Mouse (Mus musculus) megakaryocyte, adult 5-6 weeks (primary cell): Measurements from ENCODE around the gene Ddx4. TPM values are rescaled to one million over a fixed set of nuclear protein-coding genes. Genes with fewer than 3 reads are reported as not detected.

Experiments
- ATAC-seq: 2 replicates; pipeline ENCODE4 v1.8.0; 2016; ENCODE audit warnings: mild to moderate bottlenecking, inconsistent platforms; ENCODE audit not compliant: poor library complexity, severe bottlenecking
- total RNA-seq, 2 experiments: library from RNA; stranded (forward) in 1 of 2; stranded (reverse) in 1 of 2; fragments of 153-499, 151-499 nt in 1 of 2; fragments of 221-1000, 200-1000 nt in 1 of 2; gene quantifications; 2 replicates each; pipeline versions ENCODE4 v1.2.3 to v1.2.4; 2015 to 2017

Ddx4 gene
- total RNA-seq (2015) (0.39 TPM in 1 of 2 replicates, not detected in the other), total RNA-seq (2017) (0.29 TPM in 1 of 2 replicates, not detected in the other)

DNA sequence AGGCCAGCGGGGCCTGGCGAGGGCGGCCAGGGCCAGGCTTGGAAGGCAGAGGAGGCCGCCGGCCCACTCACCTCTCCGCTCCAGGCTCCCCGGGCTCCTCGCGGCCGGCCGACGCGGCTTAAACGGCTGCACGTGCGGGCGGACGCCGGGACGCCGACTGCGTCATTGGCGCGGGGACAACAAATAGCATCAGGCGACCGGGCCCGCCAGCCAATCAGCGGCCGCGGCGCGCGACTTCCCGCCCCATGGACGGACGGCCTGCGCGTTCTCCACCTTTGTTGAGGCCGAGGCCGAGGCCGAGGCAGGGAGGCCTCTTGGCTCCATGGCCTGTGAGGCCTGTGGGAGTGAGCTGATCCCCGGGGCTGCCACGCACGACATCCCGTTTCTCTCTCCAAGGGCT is at the start of gene Ddx4:
Gene Ddx4 (minus strand): TSS at position 271 of the 400 bp plus-strand sequence.
- no peak for ATAC-seq

- ATAC-seq = no peak
Measured at GRCm38 (mm10) chr13:112701256-112701655, 49.0 kb upstream of the Ddx4 start.

DNA sequence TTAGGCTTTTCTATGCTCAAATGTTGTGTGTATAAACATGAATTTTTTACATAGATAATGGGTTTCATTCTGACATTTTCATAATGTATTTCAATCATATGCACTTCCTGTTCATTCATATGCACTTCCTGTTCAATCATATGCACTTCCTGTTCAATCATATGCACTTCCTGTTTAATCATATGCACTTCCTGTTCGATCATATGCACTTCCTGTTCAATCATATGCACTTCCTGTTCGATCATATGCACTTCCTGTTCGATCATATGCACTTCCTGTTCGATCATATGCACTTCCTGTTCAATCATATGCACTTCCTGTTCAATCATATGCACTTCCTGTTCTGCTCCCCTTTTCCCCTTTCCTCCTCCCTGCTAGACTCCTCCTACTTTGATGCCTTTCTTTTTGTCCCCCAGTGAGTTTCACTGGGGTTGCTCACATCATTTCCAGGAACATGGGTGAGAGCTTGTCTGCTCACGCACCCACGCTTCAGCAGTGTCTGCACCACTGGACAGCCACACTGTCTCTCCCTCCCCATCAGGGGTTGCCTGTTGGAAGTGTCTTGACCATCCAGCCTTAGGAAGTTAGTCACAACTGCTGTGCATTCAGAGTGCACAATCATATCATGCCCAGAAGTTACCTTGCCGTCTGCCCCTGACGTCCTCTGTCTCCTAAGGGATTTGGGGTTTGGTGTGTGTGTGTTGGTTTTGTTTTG is 43.4 kb upstream of the Ddx4 start:
- peak; percentile 47 for ATAC-seq

DNA sequence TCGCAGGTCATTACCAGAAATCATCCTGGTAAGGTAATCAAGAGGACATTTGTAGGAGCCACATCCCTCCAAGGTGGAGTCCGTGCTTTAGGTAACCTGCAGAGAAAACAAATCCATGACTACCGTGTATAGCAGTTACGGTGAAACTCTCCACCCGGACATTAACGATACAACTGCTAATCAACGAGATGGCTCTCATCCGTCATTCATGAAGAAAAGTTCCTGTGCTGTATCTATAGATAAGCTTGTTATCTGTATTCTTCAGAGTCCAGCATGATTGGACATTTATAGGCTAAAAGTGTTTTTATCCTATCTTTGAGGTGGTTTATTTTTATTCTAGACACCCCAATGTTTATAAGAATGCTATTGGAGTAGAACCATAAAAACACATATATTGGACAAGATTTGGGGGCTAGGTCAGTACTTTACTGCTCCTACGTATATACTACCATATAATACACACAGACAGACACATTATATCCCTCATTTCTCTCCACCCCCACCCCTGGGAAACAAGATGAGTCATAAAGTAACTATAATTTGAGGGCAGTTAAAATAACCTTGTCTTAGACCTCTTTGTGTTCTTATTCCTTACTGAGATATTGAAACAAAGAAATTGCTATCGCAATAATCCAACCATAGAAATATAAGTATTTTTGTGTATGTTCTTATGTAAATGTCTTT is 40.7 kb upstream of the Ddx4 start:
- ATAC-seq = no peak

GRCm38 (mm10) chr13:112686155-112686554 is 33.9 kb upstream of the Ddx4 start:
- no peak for ATAC-seq

- no peak for ATAC-seq
Measured at GRCm38 (mm10) chr13:112683970-112684369, 31.7 kb upstream of the Ddx4 start.

DNA sequence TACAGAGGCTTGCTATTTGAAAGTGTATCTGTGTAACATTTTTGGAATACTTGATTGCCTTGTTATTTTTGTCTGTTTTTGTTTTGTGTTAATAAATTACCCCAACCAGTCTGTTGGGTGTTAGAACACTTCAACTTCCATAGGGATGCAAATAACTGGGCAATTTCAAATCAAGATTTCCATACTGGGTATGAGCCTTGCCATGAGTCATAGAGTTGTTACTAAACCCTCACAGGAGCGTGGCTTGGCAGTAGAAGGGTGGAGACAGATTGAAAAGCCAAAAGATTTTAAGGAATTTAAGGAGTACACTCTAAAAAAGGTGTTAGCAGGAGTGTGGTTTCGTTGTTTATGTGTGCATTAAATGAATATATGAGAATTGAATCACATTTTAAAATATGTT is 31.0 kb upstream of the Ddx4 start:
- no peak for ATAC-seq

- peak; percentile 58 for ATAC-seq
Measured at GRCm38 (mm10) chr13:112678154-112678553, 25.9 kb upstream of the Ddx4 start.

- peak; percentile 86 for ATAC-seq
Measured at GRCm38 (mm10) chr13:112673899-112674447, 21.7 kb upstream of the Ddx4 start.

DNA sequence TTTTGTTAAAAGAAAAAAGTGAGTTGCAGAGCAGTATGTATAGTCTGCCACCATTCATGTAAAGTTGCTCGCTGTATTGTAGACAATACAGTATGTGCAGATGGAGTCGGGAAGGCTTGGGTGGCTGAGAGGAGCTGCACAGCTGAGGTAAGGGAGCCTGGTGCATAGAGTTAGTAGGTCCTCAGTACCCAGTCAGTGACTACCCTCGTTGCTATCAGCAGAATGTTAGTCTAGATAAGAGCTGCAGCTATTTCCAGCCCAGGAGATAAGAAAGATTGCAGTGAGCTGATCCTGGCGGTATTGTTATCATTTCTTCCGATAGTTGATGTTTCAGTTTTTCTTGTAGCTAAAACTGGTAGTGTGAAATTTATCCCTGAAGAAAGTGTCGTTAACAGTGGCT is 20.5 kb upstream of the Ddx4 start:
- no peak for ATAC-seq

DNA sequence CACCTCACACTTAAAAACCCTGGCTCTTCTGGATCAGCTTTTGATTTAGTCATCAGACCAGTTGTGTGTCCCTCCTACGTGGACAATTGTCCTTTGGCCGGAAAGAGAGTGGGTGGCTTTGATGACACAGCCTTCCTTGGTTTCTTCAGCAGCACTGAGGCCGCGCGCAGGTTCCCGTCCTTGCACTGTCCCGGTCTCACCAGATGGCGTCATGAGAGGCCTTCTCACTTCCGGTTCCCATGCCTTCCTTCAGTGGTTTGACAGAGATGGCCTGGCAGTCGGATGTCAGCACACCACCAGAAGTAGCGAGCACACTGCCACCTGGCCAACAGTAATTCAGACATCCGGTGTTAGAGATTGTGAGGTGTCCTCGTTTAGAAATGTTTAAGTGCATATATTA is 19.4 kb upstream of the Ddx4 start:
- no peak for ATAC-seq

DNA sequence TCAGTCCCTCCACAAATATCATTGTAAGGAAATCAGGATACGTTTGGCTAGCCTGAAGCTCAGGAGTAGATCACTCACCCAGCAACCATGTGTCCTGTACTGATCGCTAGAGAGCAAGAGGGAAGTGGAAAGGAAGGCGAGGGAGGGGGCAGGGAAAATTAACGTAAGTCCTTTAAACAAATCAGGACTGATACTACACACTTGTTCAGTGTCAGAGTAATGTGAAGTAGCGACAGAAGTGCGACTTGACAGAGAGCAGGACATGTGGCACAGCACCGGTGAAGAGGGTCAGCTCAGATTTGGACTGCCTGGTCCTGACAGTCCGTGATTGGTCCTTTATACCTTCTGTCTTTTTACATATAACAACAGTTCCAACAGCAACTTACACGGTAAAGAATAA is 14.9 kb upstream of the Ddx4 start:
- peak; percentile 49 for ATAC-seq

GRCm38 (mm10) chr13:112666433-112667024 is 14.3 kb upstream of the Ddx4 start:
- peak; percentile 93 for ATAC-seq

GRCm38 (mm10) chr13:112661687-112662086 is 9.4 kb upstream of the Ddx4 start:
- ATAC-seq = no peak

- ATAC-seq = peak; percentile 98
Measured at GRCm38 (mm10) chr13:112660574-112661381, 8.5 kb upstream of the Ddx4 start, which contains the start of gene Slc38a9. Slc38a9 (plus strand) TSS chr13:112660751.

DNA sequence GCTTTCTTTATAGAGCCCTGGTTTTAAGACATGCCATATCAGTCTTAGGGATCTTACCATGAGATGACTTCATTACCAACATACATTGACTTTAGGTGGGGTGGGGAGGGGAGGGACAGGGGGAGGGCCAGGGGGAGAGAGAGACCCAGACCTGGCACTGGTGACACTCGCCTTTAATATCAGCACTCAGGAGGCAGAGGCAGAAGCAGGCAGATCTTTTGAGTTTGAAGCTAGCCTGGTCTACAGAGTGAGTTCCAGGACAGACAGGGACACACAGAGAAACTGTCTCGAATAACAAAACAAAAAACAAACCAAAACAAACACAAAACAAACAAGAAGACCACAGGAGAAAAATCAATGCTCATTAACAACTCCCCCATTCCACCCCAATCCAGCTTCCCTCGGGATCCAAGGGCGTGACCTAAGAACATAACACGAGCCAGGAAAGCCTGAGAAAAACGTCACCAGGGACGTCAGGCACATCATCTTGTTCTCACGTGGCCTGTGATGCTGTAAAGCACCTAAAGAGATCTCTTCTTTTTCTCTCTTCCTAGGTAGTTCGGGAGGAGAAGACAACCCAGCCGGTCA is 7.8 kb upstream of the Ddx4 start:
- no peak for ATAC-seq

- no peak for ATAC-seq
Measured at GRCm38 (mm10) chr13:112651183-112651582, 1.1 kb downstream of the Ddx4 start.

DNA sequence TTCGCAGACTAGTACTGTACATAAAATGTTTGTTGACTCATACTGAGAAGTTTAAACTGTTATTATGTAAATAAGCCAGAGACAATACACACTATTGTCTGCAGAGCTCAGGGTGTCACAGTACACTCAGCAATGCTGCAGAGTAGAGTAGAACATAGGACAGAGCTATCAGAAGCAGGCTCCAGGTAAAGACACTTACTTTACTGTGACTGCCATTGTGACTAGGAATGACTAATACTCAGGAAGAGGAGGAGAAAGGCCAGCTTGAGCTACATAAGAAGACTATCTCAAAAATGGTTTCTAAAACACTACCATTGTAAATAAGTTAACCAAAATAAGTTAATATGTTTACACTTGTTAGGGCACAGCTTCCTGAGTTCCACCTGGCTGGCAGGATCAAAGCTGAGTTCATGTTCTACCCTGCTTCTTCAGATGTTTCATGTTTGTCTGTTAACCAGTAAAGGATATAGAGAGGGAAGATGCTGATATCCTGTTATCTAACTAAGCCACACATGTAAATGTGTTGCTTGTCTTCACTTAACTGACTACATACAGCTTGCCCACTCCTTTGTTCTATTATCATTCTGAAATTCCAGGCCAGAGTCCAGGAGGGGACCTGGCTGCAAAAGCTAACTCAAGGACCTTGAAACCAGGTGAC is 6.6 kb downstream of the Ddx4 start:
- ATAC-seq = no peak

DNA sequence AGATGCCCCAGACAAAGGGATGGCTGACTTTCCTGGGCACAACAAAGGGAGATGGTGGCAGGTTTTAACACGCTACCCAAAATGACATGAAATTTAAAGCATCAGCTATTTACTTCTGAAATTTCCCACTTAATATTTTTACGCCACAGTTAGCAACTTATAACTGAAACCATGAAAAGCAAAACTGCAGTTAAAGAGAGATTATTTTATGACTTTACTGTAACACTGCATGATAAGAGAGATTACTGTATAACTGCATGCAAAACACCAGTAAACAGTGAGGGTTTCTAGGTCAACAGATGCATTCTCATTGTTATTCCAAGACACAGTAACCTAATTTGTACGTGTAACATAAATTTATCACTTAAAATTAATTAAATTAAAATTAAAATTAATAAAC is 7.3 kb downstream of the Ddx4 start:
- no peak for ATAC-seq

- ATAC-seq = peak; percentile 71
Measured at GRCm38 (mm10) chr13:112642897-112643296, 9.4 kb downstream of the Ddx4 start.
